Mouse (Mus musculus) ES-Bruce4 (cell line): ENCODE data around the gene Tnfsf13b.

Source experiments
- CTCF ChIP-seq: IDR thresholded peaks from one replicate; pipeline ENCODE4 v1.8.1; 2011; ENCODE audit warnings: low read depth, low read length
- EP300 ChIP-seq: IDR thresholded peaks from 2 replicates; pipeline ENCODE4 v1.6.1; 2011; ENCODE audit warnings: low read depth, low read length; ENCODE audit not compliant: insufficient read depth
- POLR2A ChIP-seq: IDR thresholded peaks from one replicate; pipeline ENCODE4 v1.8.1; 2011; ENCODE audit warnings: low read length; ENCODE audit not compliant: insufficient read depth

- TF ChIP-seq POLR2A (no peak), CTCF (no peak), EP300 (no peak)
These were observed 1.4 kb downstream of the Tnfsf13b start for GRCm38 (mm10) chr8:10007660-10008028.
